Mouse (Mus musculus) cortical plate, adult 2 months (tissue): Measurements from ENCODE around the gene Palld.

Experiments used
- CTCF ChIP-seq: fragments of 200-500 bp; IDR thresholded peaks from 2 replicates; pipeline ENCODE4 v1.5.1; 2011; ENCODE audit warnings: mild to moderate bottlenecking, control low read depth, low read length; ENCODE audit not compliant: insufficient read depth; ENCODE audit errors: extremely low read depth
- POLR2A ChIP-seq: fragments of 200-500 bp; IDR thresholded peaks from 2 replicates; pipeline ENCODE4 v1.6.1; 2011; ENCODE audit warnings: mild to moderate bottlenecking, low read length, control low read depth; ENCODE audit not compliant: insufficient read depth; ENCODE audit errors: extremely low read depth

GRCm38 (mm10) chr8:61909313-61909712 lies 6.8 kb upstream of the Palld start:
- TF ChIP-seq POLR2A (no peak), CTCF (no peak)
